Mouse (Mus musculus): ENCODE measurements around the gene Setd2.

Setd2 gene

DNA sequence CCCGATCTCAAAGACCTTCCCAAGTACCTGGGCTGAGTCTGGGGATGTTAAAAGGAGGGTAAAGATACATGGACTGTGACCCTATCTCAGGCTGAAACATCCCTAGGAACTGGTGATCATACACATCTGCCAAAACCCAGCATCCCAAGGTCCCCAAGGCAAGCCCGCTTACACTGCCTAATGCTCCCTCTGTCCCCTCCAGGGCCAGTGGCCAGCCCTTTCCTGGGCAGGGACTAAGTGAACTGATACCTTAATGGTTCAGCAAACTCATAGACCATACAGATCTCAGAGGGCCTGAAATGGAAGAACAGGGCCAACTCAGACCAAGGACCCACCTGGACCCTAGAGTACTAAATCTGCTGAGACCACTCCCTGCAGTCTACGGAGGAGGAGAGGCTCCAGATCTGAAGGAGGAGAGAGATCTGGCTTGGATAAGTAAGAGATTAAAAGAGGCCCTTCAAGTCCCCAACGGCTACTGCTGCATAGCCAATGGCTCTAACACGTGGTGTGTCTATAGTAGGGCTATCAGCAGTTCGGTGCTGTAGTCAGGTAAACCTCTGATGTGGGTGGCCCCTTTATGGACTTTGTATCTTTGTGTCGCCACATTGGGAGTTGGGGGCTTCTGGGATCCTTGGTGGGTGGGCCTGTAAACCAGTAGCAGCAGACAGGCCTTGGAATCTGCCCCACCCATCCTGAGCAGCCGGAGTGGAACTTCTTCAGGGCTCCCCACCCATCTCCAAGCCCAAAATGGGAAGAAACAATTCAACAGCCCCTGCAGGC is 91.2 kb downstream of the Setd2 start:
- DNase-seq: no peak

DNA sequence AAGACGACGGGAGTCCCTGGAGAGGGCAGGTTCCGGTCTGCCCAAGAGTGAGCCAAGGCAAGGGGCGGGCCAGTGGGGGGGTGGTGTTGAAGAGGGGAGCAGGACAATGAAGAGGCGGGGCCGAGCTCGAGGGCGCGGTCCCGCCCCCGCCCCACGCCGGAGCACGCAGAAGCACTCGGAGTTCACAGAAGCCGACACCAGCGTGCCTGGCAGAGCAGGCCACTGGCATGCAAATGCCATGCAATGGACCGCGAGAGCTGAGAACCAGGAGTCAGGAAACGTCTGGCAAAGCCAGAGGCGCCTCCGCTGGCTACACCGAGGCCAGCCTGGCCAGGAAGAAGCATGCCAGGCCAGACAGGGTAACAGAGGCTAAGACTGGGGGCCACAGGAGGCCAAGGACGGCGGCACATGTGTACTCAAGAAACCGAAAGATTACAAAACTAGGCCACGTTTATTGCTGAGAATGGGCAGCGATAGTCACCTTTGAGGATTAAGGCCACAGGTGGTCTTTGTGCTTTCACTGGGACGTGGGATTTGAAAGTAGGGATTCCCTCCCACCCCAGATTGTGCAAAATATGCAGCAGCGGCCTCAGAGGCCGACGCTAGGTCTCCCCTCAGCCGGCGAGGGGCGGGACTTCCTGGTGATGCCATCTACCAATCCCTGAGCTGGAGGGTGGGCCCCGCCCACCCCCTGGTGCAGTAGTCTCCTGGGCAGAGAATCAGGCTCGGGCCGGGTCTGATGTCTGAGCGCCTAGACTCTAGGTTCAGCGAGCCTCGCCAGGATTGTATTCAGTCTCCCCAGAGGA is 92.2 kb downstream of the Setd2 start, which contains the start of gene Nradd:
TSS of gene Nradd (minus strand) at position 92 of the 806 bp plus-strand sequence.
- peak; percentile 90 to 94 for DNase-seq

DNA sequence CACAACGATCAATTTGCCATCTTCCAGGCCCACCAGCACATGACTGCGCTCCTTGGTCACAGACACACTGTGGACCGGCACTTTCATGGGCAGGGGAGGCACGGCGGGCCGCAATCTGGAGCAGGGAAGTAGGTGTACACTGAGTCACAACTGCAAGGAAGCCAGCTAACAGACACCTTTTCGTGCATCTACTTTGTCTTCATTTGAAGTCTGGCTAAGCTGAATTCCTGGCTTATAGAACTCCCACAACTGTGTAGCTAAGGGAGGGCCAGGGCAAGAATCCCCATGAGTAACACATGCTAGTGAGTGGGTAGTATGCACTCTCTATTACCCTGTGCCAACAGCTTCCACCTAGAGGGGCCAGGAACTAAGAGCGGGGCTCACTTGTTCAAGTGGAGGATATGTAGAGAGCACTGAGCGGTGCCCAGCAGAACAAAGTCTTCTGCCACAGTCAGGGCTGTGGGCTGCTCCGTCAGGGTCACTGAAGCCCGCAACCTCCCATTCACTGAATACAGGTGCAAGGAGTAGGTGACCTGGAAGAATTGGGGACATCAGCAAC is 93.0 kb downstream of the Setd2 start:
- DNase-seq: no peak

DNA sequence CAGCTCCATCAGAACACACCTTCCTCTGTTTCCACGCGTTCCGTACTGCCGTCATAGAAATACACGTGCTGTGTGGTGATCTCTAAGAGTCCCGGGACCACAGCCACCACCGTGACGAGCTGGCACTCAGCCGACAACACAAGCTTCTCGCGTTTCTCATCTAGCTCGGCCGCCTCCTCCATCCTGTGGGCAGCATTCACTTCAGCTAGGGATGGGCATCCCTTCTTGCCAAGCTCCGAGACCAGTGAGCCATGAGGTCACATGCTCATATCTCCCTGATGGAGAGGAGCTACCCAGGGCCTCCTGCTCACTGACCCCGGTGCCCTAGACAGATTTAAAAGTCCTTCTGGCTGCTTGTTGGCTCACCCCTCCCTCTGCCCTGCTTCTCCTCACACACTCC is 97.8 kb downstream of the Setd2 start:
- peak in 1 of 2 experiments; percentile 16 for DNase-seq

DNA sequence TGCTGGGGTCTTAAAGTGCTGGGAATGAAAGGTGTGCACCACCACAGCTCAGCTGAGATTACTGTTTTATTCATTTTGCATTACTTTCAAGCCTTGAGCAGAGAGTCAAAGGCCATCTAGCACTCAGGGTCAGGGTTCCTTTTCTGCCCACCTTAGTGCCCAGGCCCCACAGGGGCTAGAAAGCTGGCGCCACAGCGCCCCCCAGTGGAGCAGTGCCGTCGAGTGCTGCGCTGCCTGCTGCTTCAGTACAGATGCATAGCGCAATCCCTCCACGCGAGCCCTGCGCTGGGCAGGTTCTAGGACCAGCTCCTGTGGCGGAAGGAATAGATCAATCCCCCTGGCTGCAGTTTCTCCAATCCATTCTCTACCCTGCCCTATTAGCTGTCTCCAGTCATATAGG is 98.8 kb downstream of the Setd2 start:
- DNase-seq: peak; percentile 58 to 72

DNA sequence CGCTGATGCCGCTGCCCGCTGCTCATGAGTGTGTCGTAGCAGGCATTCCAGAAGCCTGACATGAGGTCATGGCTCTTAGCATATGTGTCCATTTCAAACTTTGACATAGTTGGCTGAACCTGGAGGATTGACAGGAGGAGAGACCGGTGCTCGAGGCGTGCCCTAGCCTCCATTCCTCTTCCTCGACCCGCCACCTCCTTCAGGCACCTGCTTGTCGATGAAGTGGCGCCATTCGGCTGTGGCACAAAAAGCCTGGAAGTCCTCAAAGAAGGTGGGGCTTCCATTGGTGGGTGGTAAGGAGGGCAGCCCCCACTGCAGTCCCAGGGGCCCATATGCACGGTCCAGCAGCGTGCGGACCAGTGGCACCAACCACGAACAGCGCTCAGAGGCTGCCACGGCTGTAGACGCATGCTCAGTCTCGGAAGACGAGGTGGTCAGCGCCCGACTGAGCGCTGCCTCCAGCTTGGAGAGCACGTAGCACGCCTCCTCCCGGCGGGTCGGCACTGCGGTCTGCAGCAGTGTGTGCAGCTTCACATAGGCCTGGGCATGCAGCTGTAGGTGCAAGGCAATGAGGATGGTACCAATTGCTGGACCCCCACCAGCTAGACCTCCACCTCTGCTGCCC is 99.4 kb downstream of the Setd2 start:
- no peak for DNase-seq

DNA sequence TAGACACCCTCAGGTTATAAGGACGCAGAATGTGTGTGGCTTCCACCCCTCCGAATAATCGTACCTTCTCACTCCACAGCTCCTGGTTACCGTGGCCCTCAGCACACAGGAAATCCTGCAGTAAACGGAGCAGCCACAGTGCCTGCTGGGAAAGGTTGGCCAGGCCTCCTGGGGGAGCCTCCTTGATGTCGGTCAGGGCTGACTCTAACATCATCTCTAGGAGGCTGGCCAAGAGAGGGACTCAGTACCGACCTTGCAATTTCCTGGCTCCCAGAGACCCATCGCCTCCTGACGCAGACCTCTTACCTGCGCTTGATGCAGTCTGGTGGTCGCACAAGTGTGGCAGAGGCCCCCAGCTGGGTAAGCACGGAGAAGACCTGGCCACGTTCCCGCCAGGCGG is 100.3 kb downstream of the Setd2 start:
- no peak for DNase-seq

DNA sequence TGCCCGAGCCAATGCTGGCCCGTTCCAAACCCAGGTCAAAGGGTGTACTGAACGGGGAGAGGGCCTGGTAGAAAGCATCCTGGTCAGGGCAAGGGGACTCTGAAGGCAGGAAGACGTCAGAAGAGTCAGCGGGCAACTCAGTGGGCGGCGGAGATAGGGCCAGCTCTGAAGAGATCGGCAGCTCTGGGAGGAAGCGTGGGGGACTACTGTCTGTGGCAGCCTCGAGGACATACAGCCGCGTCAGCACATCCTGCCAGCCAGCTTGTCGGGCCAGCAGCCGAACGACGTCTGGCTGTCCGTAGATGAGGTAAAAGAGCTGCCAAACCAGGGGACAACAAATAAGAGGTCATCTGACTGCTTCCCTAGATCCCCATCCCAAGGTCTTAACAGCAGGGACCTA is 101.5 kb downstream of the Setd2 start:
- DNase-seq: no peak

DNA sequence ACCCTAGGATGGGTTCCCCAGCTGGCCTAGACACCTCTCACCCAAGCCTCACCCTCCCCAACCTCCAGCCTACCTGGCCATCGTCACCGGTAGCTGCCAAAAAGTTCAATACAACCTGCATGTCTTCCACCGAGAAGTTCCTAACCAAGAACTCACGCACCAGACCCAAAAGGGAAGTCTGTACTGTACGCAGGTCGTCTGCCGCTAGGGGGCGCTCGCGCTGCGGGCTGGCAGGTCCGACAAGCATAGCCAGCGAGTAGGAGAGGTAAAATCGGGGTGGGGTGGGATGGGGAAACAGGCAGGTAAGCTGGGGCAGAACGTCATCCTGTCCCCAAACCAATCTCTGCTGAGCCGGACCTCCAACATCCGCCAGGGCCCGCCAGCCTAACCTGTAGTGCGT is 102.8 kb downstream of the Setd2 start:
- DNase-seq: peak; percentile 85 to 91

DNA sequence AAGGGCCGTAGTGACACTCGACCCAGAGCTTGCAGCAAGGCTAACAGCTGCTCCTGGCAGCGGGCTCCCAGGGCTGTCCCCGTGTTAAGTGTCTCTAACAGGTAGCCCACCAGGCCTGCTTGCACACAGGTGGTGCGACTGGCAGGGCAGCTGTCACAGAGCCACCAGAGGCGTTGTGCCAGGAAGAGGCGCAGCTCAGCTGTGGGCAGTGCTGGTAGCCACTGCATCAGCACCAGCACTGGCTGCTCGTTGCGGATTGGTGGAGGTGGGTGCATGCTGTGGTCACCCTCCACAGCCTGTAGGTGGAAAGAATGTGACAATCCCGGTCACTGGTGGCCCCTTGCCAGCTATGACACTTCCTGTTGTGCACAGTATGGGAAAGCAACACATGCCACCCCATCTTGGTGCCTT is 106.2 kb downstream of the Setd2 start:
- DNase-seq: no peak

DNA sequence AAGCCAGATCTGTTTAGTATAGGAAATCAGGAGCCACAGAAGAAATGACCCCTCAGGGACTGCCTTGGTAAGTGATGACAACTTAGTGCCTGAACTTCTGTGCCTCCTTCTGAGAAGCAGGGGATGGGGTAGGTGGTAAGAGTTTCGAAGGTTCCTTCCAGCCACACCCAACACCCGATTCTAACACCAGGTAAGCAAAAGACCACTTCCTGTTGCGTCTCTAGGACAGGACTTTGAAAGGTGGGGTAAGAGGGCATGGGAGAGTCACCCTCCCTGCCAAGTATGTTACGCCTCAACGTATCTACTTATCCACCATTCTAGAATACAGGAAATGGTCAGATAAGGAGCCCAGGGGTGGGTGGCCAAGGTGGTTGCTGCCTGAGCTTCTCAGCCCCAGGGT is 108.6 kb downstream of the Setd2 start:
- no peak for DNase-seq

DNA sequence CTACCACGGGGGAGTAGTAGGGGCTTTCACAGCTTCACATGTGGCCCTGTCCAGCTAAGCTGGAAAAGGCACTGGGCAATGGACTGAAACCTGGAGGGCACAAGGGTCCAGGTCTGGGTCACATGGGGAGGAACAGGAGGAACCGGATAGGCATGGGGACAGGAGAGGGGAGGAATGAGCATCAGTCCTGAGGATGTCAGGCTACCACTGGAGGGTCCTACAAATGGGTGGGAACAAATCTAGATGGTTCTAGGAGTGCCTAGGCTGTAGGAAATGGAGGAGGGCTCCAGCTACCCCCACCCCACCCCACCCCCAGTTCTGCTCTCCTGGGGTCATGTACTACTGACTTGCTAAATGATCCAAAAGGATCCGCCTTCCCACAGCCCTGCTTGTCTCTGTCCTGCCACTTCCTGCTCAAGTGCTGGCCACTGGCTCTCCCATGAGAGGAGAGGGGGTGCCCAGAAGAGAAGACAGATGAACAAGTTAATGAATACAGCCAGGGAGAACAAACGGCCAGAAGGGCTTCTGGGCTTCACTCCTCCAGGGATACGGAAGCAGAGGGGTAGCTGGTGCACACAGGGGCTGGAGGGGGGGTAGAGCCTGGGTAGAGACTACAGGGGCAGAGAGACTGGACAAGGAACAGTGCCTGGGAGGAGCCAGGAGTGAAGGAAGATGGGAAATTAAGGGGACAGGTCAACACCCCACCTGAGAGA is 110.6 kb downstream of the Setd2 start:
- no peak for DNase-seq

DNA sequence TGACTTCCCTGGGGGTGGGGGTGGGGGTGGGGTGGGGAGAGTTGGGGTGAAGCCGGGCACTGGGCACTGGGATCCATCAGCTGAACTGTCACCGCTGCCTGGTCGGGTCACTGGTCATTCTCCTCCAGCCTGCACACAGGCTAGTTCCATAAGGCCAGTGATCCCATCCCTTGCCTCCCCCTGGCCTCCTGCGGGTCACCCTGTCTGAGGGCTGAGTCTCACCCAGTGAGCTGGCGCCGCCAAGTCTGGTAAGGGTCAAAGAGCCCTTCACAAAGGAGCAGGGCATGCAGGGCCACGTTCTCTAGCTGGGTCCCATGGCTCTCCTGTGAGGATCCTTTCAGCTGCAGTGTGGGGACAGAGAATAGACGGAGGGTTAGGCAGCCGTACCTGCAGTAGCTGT is 111.4 kb downstream of the Setd2 start:
- DNase-seq: no peak

DNA sequence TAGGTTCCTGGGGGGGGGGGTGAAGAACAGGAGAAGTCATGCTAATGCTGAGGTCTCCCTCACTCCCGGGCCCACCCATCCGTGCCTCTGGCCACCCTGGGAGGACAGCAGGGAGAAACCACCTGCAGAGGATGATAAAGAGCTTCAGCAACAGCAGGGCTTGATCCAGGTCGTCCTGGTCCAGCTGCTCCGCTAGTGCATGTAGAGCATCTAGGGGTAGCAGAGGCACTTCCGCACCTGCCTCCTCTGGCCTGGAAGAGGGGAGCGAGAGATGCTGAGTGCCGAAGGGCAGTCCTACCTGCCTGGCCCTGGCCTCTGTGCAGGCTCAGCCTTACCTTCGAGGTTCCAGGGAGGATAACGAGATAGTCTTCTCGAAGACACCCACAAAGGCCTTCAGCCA is 111.9 kb downstream of the Setd2 start:
- DNase-seq: no peak

DNA sequence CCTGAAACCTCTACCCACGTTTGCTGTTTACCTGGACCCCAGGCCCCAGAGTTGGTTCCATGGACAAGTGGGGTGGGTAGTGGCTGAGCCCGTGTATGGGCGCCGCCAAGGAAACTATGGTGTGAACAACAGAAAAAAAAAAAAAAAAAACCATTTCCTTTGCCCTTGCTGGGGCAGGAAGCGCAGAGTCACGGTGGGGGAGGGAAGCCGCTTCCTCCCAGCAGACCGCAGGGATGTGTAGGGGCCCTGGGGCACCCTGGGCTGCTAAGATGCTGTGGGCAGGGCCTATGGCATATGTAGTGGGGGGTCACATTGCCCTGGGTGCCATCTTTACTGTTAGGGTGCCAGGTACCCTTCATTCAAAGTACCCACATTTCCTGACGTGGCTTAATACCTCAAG is 112.8 kb downstream of the Setd2 start:
- peak; percentile 55 to 68 for DNase-seq

DNA sequence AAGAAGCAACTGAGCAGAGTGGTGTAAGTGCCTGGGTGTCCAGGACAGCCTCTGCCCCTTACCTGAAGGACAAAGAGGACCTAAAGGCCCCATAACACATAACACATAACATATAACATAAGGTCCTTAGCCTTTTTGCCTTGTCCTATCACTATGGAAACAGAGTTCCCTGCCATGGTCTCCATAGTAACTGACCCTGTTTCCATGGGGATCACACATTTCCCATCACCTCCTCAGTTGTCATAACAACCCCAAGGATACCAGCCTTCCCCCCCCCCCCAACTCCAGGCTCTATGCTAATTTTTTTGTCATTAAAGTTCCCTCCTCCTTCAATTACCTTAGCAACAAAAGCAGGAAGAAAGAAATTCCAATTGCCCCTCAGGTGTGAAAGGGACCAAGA is 117.4 kb downstream of the Setd2 start:
- DNase-seq: no peak

DNA sequence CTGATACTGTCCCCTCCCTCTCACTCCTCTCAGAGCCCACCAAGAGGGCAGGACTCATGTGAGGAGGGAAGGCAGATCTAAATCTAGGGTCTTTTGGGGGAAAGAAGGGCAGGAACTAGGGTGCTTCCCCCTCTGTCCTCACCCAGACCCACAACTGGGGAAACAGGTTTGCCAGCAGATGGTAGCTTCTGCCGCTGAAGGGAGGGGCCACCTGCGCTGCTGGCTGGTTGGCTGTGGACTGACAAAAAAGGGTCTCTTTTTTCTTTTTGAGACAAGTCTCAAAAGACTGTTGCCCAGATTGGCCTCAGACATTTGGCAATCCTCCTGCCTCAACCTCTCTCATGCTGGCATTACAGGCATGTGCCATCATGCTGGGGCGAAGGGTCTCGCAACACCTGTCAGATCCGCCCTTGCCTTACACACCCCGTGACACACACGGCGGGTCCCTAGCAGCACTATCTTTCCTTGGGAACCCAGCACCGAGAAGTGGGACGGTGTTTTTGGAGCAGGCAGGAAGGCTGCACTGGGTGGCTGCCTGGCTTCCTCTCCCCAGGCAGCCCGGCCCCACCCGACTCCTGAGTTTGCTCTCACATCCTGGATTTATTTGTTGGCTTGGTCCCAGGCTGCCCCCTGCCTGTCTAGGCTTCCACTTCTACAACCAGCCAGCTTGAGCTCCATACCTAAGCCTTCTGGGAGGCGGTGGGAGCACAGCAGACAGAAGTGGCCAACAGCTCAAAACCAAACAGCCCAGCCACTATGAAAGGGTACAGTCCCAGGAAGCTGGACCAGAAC is 119.7 kb downstream of the Setd2 start:
- peak; percentile 80 to 84 for DNase-seq

DNA sequence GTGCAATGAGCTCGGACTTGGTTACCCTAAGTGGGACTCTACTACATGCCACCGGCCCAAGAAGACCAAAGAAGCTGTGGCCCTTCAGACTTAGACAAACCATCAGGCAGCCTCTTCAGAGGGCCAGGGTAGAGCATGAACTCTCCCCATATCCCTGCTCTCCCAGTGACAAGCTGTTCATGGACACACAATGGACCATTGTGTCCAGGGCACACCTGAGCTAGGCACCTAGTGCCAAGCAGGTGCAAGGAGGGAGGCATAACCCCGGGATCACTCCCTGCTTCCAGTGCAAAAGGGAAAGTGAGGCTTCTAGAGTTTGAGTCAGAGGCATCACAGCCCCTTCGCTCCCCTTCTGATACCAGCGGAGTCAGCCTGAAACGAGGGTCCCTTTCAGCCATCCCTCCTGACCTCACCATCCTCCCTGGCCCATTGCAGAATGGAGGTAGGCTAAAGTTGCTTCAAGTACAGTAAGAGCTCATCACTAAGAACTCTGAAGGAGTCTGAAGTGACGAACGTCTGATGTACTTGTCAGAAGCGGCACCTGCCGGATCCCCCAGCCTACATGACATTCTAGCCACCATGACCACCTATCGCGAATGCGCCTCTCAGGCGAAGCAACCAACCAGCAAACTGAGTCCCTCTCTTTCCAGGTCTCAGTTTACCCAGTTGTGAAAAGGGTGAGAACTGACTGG is 120.7 kb downstream of the Setd2 start:
- no peak for DNase-seq

DNA sequence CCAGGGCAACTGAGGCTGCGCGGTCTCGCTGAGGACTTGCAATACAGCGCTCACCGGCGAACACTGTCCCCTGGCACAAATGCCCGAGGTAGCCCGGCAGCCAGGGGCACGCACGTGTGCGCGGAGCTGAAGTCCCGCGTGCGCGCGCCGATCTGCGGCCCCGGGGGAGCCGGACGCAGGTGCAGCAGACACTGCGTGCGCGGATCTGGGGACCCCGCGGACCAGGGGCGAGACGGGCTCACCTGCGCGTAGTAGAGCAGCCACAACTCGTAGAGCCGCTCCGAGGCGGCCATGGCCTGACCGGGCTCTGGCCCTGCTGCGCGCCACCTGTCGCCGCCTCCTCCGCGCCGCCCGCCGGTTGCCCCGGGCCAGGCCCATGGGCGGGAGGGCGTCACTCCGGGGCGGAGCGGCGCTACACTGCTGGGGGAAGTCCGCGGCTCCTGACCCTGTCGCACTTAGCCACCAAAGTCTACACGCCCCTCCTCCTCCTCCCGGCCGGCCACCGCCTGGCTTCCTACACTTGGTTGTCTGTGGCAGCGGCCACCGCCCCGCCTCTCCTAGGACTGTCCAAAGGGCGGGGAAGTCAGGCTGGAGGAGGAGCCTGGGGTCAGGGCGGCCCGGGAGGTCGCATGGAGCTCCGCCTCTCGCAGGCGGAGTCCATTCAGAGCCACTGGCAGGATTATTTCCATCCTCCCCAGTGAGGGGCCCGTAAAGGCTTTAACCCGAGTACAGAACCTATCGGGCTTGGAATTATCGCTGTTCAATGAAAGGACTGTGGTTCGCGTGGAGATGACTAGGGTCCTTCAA is 121.5 kb downstream of the Setd2 start, which contains the start of gene Nbeal2:
TSS of gene Nbeal2 (minus strand) at position 507 of the 807 bp plus-strand sequence.
- peak; percentile 96 to 98 for DNase-seq
